Mouse (Mus musculus) cerebellum, postnatal 36 days (tissue): ENCODE results near the gene Sst.
A peak's percentile ranks its signal among the peaks of the same experiment; 100 is the strongest.
"Not testable (repeated sequence)": the region's sequence is repeated elsewhere in the genome, so short reads cannot be mapped to it uniquely, and the experiment has no call there.

Source experiments
- DNase-seq, 2 experiments: peaks; one replicate each; pipeline ENCODE4 v3.0.0; 2021 to 2022; ENCODE audit warnings: mixed read lengths in 2 of 2

Sst gene

DNA sequence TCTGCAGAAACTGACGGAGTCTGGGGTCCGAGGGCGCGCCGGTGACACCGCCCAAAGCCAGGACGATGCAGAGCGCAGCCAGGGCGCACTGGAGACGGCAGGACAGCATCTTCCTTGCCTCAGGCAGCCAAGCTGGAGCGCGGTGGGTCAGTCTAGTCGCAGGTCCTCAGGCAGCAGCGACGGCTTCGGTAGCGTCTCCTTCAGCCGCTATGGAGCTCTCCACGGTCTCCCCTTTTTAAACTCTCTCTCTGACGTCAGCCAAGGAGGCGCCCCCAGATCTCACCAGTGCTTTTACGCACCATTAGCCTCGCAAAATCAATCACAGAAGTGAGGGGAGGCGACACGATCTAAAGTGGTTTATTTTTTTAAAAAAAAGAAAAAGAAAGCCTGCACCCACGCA, at the start of gene Sst:
TSS of gene Sst (minus strand) at position 323 of the 400 bp plus-strand sequence.
- no peak for DNase-seq

DNA sequence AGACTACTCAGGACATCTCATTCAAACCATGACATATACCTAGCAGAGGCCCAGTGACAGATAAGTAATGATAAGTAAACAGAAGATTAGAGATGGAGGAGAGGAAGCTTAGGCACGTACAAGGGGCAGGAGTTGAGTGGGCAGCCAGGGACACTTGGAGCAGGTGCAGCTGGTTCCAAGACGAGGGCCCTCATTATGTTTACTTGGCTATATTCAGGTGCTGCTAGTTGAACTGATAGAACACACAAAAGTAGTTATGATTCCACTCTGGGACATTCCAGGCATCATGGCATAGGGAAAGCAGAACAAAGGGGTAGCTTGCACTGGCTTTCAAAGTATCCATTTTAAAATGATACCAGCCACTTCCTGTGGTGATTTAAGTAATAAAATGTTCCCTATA, 43.6 kb upstream of the Sst start:
- DNase-seq, result no peak

DNA sequence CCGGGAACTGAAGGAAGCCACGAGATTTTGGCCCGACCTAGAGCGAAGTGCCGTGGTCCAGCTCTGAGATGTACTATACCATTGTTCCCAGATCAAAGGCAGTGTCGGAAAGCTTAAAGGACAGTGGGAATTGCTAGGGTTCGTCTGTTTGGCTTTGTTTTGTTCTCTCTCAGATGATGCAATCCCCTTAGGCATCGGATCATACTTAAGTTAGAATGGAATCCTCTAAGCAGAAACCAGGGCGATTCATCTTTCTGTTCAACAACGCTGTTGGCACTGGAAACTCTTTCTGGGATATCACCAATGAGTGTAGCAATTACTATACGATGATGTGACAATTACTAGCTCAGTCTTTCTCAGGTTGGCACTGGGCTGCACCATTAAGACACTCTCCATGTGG, 41.5 kb upstream of the Sst start, which contains the start of gene Rtp2:
TSS of gene Rtp2 (minus strand) at position 101 of the 400 bp plus-strand sequence.
- no peak for DNase-seq

DNA sequence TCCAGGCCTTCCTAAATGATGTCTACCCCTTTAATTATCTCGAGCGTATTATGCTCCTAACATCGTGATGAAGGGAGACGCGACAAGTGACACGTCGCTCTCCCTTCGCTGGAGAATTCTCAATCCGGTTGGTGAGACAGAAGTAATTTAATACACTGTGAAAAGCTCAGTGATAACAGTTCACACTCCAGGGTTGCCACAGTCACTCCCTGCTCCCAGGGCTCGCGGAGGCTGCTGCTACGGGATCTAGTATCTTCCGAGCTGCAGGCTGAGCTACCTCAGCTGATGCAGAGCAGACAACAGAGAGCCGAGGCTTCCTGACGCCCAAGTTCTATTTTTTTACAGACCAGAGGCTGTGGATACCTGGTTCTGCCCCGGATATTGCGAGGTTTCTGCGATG, 40.5 kb upstream of the Sst start:
- DNase-seq, result no peak

DNA sequence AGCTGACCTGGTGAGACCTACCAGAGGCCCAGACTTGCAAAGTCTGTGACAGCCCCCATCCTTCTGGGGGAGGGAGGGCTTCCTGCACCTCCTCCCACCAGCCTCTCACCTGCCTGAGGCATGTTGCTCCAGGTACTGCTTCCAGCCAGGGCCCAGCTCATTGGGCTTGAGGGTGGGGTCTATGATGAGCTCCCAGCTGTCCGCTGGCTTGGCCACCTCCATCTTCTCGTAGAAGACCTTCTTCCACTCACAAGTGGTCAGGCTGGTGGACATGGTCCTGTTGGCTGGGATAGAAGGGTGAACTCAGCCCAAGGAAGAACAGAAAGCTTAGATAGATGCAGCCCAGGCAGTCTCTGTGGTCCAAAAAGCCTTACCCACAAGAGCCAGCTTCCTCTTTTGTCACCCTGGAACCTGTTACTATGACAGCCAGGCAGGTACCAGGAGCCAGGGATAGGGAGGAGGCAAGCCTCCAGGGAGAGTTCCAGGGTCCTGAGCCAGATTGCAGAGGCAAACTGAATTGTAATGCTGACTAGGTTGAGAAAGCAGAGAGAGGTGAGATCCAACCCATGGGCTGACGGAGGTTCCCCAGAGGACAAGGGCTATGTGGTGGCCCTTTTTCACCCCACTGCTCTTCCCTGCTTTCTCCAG, 39.8 kb upstream of the Sst start:
- DNase-seq, result no peak

DNA sequence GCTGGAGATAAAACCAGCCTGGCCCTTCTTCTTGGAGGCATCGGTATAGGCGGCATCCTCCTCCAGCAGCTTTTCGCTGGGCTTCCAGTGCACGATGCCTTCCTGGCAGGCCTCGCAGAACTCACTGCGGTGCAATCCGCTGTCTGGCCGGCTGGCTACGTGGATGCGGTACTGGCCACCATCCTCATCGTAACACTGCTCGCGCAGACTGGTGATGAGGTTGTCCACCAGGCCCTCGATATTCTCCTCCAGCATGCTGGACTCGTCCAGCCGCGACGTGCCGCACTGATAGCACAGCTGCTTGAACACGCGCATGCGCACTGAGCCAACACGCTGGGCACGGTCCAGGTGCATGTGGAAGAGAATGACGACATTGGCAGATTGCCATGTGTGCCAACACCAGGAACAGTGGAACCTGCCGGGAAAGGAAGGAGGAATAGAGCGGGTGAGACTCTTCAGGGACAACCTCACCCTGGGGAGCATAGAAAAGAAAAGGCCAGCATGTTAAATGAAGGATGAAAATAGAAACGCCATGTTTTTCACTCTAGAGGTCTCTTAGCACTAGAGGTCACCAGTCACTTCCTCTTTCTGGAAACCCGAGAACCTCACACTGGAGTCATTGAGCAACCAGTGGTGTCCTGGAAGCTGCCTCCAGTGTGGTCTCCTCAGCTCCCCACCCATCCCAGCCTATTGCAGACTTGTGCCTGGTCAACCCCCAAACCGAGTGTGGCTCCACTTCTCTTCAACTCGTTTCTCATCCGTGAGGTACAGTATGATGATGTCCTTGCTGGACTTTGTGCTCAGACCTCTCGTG, 36.8 kb upstream of the Sst start:
- DNase-seq, result no peak

DNA sequence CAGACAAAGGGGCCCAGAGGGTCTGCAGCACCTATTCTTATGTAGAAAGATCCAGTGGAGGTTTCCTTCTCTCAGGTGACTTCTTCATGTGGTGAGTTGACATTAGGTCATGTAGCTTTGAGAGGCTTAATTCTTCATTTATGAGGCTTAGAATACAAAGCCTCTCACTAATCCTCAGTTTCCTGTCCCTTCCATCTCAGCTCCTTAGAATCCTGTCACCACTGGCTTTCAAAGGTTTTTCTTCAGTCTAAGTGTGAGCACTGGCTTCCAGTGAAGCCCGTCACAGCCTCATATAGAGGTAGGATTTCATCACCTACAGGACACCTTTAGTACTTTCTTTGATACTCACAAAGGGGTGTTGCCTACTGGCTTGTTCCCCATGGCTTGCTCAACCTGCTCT, 32.1 kb upstream of the Sst start:
- DNase-seq, result no peak

DNA sequence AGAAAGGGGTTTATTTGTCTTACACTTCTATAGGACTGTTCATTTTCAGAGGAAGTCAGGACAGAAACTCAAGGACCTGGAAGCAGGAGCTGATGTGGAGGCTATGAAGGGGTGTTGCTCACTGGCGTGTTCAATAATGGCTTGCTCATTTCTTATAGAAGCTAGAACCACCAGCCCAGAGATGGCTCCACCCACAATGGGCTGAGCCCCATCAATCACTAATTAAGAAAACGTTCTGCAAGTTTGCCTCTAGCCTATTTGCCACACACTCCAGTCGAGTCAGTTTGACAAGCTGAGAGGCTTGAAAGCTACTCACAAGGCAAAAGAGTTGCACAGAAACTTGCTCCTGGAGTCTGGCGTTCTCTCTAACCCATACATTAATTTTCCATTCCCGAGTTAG, 30.9 kb upstream of the Sst start:
- no peak for DNase-seq

DNA sequence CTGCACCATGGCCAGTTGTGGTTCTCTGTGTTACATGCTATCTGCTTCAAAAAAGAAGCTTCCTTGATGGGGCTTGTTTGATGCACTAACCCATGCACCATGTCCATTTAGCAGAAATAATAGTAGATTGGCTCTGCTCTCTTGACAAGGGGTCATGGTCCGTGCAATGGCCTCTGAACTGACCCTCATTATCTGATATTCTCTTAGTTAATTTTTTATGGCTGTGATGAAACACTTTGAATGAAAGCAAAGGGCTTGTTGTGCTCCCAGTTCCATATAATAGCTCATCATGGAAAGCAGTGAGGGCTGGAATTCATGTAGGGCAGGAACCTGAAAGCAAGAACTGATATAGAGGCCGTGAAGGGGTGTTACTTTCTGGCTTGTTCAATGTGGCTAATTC, 28.7 kb upstream of the Sst start:
- no peak for DNase-seq

DNA sequence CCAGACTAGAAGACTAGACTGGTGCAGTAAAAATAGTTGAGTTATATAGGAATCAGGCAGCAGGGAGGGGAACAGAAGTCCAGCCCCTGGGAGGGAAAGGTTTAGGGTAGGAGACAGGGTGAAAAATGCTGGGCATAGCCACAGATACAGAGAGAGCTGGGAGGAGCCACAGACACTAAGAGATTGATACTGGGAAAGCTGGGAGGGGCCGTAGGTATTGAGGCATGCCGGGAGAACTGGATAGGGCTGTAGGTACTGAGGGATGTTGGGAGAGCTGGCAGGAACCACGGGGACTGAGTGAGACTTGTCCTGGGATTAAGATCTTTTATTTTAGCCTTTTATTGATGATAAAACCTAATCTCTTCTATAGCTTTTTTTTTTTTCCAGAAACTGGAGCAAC, 22.6 kb upstream of the Sst start:
- DNase-seq, result no peak

DNA sequence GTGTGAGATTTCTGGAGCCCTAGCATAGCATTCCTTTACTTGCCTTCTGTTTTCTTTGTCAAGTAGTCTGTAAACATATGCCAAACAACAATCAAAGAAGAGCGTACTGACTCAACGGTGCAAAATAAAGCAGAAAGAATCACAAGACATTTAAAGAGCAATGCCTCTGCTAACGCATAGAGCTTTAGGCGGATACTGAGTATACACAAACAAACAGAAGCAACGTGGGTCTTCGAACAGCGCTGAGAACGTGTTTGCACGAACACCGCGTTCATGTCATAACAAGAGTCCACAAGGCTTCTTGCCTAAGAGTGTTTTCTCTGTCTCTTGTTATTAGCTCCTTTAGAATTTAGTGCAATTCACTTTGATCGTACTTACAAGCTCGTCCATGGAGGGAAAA, 22.0 kb upstream of the Sst start:
- no peak for DNase-seq

DNA sequence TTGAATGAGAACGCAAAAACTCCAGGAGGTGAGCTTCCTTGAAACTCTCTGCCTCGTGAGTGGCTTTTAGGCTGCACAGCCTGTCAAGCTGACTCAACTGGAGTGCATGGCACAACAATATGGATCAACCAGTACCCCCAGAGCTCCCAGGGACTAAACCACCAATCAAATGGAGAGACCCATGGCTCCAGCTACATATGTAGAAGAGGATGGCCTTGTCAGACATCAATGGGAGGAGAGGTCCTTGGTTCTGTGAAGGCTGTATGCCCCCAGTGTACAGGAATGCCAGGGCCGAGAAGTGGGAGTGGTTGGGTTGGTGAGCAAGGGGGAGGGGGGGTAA, 18.2 kb upstream of the Sst start:
- not testable (repeated sequence) for DNase-seq

DNA sequence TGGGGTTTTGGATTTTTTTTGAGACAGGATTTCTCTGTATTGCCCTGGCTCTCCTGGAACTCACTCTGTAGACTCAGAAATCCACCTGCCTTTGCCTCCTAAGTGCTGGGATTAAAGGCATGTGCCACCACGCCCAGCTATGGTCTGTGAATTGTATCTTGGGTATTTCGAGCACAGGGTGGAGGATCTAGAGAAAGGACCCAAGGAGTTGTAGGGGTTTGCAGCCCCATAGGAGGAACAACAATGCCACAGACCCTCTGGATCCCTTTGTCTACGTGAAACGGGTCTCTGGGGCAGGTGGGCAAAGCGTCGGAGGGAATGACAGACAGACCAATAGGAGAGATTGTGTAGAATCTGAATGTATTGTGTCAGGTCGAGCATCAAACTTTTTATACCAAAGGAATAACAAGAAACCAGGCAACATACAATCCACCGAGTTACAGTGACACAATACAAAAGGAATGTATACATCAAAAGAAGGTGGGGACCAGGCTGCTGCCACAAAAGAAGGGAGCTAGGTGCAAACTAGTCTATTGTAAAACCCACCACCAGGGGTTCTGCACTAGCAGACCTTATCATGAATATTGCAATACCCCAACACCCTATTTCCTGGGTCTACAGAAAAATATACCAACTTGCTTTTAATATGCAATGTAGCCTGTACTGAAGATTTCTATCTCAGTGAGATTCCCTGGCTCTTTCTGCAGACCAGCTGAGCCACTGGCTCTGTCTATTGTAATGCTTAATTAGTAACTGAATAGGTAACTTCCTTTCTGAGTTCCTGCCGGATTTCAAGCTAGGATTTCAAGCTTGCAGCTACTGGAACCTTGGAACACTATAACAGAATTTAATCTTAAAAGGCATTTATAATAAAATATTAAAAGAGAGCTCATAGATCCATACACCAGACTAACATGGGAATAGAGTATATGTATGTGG, 17.6 kb upstream of the Sst start:
- not testable (repeated sequence) for DNase-seq

DNA sequence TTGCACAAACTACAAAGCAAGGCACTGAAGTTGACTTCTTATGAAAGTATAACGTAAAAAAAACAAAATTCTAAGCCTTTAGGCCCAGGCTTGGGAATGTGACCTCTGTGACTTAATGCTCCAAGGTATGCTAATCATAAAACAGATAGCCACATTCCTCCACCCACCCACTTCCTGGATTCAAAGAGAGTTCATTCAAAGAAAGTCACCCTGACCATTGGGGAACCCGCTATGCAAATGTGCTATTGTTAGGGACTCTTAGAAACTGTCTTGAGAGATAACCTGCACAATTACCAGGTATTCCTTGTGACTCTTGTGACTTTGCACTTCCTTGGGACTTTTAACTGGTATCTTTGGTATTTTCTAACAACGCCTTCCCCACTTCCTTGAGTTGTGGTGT, 15.8 kb upstream of the Sst start:
- DNase-seq, result not testable (repeated sequence)

DNA sequence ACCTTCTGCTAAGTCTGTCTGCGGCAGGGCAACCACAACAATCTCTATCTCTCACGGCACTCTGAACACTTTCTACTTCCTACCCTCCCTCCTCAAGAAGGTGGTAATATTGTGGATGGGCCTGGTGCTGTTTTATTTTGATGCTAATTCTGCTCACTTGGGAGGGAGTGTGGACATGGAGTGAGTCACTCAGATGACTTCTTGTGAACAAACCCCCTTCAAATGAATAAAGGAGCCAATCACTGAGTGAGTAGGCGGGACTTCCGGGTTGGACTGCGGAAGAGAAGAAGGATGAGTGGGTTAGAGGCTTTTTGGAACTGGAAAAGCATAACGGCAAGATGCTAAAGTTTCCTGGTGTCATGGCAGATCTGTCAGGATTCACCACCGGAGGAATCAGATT, 10.7 kb upstream of the Sst start:
- DNase-seq, result no peak

DNA sequence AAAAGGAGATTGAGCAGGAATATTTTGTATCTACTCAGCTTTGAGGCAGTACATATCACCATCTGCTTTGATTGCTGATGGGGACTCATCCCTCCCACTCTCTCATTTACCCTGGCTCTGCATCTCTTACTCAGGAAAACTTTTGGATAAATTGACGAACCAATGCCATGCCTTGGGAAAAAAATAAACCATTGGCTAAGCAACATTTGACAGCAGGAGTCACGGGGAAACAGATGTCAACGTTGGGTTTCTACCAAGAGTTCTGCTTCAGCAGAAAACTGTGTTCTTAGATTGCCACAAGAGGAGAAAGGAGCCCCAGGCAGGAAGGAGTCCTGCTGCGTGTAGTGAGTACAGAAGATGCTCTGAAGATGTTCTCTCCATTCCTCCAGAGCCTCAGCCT, 9.3 kb upstream of the Sst start:
- DNase-seq, result no peak

DNA sequence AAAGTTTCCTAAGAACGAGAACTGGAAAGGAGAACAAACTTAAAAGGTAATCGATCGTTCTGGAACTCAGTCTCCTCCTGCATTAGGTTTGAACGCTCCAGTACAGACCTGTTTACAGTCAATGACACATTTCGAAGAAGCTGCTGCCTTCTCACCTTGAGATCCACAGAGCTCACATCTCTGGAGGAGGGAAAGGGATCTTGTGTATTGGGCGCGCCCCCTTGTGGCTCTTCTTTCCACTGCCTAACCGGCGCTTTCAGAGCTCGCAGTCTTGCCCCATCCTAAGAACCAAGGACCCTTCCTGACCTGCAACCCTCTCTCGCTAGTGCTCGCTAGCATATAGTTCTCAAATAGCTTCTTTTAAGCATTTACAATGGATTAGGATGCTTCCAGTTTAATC, 8.1 kb upstream of the Sst start:
- peak; percentile 77 to 80 for DNase-seq

DNA sequence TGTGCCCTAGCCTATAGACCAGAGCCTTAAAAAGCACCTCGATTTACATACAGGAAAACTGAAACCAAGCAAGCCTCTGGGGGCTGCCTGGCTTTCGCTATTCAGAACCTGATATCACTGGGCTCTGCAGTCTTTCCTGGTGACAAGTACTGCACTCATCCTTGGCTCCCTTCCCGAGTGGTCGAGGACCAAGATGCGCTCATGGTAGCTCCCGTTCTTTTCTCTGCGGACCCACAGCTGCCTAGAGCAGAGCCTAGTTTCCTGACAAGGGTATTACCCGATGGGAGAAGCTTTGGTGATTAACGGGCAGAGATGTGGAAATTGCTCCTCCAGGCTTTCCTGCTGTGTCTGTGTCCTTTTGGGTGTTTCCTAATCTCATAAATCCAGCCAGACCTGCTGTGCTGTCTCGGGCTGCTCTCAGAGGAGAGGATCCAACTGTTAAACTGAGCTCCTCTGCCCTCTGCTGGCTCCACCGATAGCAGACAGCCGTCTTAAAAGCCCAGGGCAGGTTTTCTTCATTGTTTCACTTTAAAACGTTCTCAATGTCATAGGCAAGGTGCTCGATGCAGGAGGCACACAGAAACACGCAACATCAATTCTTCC, 7.3 kb upstream of the Sst start:
- peak; percentile 59 to 68 for DNase-seq

DNA sequence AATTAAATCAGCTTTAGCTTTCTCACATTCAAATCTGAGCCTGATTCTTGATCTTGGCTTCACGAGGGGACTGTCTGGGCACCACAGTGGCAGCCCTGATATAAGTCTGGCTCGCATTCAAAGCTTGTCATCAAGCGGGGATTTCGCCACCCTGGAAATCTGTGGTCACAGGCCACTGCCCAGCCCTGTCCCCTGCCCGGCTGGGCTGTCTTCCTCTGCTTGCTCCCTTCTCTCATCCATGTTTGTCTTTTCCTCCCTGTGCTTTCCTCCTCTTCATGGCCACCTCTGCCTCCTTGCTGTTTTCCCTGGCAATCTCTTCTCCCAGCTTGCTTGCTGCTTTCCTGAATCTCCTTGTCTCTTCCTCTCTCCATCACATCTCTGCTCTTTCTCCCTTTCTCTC, 6.7 kb upstream of the Sst start:
- no peak for DNase-seq

DNA sequence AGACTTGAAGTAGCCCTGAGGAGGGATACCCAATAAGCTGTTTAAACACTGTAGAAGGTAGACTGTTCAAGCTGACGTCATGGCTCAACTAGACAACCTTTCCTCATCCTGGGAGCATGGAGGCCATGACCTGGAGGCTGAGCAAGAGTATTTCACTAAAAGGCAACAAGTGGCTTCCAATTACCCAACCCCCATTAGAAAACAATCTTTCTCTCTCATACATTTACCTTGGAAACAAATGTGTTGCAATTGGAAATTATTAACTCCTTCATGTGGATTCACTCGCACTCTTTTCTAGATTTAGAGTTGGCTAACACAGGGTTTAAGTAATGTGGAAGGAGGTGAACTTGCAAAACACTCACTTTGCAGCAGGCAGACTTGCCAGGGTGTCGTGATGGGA, 4.4 kb upstream of the Sst start:
- DNase-seq, result no peak

DNA sequence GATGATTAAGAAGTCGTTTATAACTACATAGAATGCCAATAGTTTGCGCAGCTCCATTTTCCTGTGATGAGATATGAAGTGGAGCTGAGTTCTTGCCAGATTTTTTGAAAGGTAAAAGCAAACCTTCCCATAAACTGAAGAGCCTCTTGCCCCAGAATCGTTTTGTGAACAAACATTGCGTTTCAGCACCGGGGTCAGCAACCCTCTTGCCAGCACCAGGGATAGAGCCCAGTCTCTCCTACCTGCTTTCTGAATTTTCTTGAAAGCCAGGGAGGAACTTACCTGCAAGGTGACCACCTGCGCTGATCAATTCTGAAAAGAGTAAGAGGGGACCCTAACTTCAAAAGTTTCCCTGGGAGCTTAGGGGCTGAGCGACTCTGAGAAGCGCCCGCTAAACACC, 607 bp downstream of the Sst start:
- no peak for DNase-seq

DNA sequence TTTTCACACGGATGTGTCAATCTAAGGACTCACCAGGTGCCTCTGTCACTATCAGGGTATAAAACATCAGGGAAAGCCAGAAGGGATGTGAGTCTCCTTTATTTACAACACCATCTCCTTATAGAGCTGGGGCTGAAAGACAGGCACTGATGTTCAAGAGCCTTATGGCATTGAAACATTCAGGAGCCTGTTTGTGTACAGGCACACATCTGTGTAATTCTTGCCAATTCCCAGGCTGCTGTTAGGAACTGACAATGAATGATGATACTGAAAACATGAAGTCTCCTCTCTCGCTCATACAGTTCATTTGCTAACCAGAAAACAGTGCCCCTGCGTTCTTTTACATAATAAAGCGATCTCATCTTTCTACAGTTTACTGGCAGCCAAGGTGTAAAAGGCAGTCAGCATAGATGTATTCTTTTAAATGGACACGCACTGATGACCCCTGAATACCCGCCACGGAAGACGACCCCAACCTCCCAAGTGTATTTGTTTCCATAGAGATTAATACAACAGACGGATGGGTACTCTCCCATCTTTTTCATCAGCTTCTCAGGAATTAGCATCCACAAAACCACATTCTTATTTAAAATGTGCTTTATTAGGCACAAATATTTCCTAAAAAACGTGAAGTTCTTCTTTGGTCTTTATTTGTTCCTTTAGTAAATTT, 2.7 kb downstream of the Sst start:
- DNase-seq, result no peak

DNA sequence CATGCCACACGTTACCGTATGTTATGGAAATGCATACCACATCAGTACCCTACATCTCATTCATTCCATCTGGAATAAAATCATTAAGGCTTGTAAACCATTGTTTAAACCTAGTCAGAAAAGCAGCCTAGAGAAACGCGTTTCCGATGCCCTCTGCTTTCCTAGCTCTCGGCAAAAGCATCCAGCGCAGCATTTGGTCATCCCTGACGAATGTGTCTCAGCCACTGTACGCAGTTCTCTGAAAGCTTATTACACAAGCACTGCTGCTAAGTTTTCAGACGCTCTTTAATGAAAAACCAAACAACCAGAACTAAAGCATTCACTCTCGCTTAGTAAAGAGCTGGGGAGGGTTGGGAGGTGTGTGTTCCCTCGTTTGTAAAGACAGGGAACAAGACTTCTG, 5.7 kb downstream of the Sst start:
- no peak for DNase-seq
